Mouse (Mus musculus): ENCODE data around the gene Dgke. TPM values are rescaled to one million over a fixed set of nuclear protein-coding genes. Genes with fewer than 3 reads are reported as not detected.

Dgke gene
- total and polyA plus RNA-seq, 2 experiments from 2014 or later: 14.6 to 37.8 TPM

DNA sequence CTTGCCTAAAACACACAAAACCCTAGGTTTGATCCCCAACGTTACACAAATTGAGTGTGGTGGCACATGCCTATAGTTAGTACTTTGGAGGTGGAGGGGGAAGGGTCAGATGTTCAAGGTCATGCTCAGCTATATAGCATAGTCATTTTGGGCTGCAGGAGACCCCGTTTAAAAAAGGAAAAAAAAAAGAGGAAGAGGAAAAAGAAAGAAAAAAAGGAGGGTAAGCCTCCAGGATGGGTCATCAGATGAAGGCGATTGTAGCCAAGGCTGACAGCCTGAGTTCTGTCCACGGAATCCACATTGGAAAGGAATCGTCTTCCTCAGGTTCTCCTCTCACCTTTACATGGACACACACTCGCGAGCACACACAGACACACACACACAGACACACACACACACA lies 72.2 kb downstream of the Dgke start:
- Histone ChIP-seq H3K4me3 (ENCODE audit: low read depth, low read length) (no peak overlapping the region), H3K9me3 (ENCODE audit: low read length) (no peaks in the 10 kb centered on the region)
- TF ChIP-seq CTCF (IDR thresholded peaks at IDR 0.05; ENCODE audit: low read depth): no peak

DNA sequence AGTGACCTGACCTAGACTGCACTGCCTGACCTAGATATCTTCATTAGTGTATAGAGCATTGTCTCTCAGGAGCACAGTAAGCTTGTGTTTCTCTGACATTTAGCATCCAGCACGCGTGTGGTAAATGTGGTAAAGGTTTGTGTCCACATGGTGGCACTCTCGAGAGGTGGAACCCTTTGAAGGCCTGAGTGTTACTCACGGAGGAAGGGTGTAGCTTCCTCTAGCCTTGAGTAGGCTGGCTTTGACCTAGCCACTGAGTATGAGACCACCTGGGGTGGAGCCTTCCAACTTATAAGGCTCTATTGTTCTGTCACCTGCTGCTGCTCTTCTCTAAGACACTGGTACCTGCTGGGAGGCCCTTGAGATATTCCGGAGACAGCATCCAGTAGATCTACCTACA lies 73.0 kb downstream of the Dgke start:
- TF ChIP-seq CTCF (IDR thresholded peaks at IDR 0.05; ENCODE audit: low read depth): peak; percentile 53
- H3K4me3 ChIP-seq (ENCODE audit: low read depth, low read length): no peak overlapping the region

More for the DNA sequence above, 72.2 kb downstream of the Dgke start:
- Histone ChIP-seq H3K27me3 (ENCODE audit: insufficient read depth, low read length) (peaks cover 8% of the 10 kb centered on the region; the same call in 1 of the 2 replicates), H3K9ac (no peak overlapping the region), H3K27ac (ENCODE audit: low read depth, low read length) (no peak overlapping the region), H3K4me1 (ENCODE audit: insufficient read depth) (no peaks in the 10 kb centered on the region), H3K36me3 (ENCODE audit: insufficient read depth) (peaks cover 11% of the 10 kb centered on the region), H3K4me2 (ENCODE audit: low read depth) (no peak overlapping the region)
- no peak for DNase-seq
- 87% methylated on average over 7 of the region's 7 CpGs for WGBS
- no peak for ATAC-seq

DNA sequence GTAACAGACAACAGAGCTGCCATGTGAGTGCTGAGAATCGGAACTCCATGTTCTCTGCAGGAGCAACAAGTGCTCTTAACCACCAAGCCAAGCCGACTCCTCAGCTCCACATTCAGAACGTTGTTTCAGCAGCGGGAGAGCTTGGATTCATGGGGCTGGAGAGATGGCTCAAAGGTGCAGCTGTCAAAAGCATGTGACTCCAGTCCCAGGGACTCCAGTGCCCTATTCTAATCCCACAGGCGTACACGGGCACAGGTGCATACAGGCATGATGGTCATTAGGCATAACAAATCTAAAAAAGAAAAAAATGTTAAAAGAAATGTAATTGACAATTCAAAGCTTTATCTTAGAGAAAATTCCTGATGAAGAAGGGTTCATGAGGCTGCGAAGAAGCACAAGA lies 73.5 kb downstream of the Dgke start:
- WGBS: 49% methylated on average over 7 of the region's 7 CpGs
- Histone ChIP-seq H3K4me2 (ENCODE audit: low read depth) (no peak overlapping the region), H3K36me3 (ENCODE audit: insufficient read depth) (peaks cover 19% of the 10 kb centered on the region), H3K4me1 (ENCODE audit: insufficient read depth) (no peaks in the 10 kb centered on the region), H3K27ac (ENCODE audit: low read depth, low read length) (no peak overlapping the region), H3K9ac (no peak overlapping the region), H3K4me3 (ENCODE audit: low read depth, low read length) (no peak overlapping the region), H3K27me3 (ENCODE audit: insufficient read depth, low read length) (no peaks in the 10 kb centered on the region), H3K9me3 (ENCODE audit: low read length) (no peaks in the 10 kb centered on the region)
- DNase-seq: no peak
- TF ChIP-seq CTCF (IDR thresholded peaks at IDR 0.05; ENCODE audit: low read depth): no peak
- ATAC-seq: no peak

More for the DNA sequence above, 73.0 kb downstream of the Dgke start:
- DNase-seq (peak; percentile 32), ATAC-seq (no peak)
- no peak overlapping the region for H3K4me2 ChIP-seq (ENCODE audit: low read depth)
- no peak overlapping the region for H3K9ac ChIP-seq
- no peaks in the 10 kb centered on the region for H3K4me1 ChIP-seq (ENCODE audit: insufficient read depth)
- 14% methylated on average over 5 of the region's 5 CpGs for WGBS
- H3K27me3 ChIP-seq (ENCODE audit: insufficient read depth, low read length): 0 out of 2 replicates have a peak, but pooled peaks cover under 1% of the 10 kb centered on the region
- peaks cover 15% of the 10 kb centered on the region for H3K36me3 ChIP-seq (ENCODE audit: insufficient read depth)
- H3K9me3 ChIP-seq (ENCODE audit: low read length): no peaks in the 10 kb centered on the region
- no peak overlapping the region for H3K27ac ChIP-seq (ENCODE audit: low read depth, low read length)

DNA sequence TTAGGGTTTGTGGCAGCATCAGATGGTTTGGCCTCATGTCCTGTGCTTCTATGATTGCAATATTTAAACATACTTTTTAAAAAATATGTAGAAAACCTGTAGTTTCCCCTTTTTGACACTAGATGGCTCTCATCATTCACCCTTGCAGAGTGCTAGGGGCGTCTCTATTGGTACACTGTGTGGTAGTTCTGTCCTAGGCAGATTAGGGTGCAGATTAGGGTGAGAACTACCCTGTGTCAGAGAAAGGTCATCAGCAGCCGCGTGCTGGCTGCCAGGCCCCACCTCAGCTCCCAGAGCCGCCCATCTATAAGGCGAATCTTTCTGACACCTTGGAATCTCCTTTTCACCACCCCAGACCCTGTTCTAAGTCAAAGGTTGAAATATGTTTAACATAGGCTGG lies 77.1 kb downstream of the Dgke start:
- peak; percentile 54 for TF ChIP-seq CTCF (IDR thresholded peaks at IDR 0.05; ENCODE audit: low read depth)
- DNase-seq: peak; percentile 16

DNA sequence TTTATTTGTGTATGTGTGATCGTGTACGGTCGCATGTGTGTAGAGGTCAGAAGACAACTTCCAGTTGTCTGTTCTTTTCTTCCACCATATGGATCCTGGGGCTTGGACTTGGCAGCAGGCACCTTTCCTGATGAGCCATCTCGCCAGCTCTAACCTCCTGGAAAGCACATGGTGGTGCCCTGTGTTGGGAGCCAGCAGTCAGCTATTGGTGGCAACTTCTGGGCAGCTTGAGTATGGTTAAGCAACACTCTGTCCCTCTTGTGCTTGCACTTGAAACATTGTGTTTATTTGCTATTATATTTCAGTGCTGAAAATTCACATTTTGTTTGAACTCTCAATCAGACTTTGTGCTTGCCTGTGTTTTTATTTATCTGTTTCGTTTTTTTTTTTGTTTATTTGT lies 77.7 kb downstream of the Dgke start:
- no peaks in the 10 kb centered on the region for H3K27me3 ChIP-seq (ENCODE audit: insufficient read depth, low read length)
- H3K4me2 ChIP-seq (ENCODE audit: low read depth): no peak overlapping the region
- no peak overlapping the region for H3K4me3 ChIP-seq (ENCODE audit: low read depth, low read length)
- no peaks in the 10 kb centered on the region for H3K4me1 ChIP-seq (ENCODE audit: insufficient read depth)
- H3K27ac ChIP-seq (ENCODE audit: low read depth, low read length): no peak overlapping the region
- 77% methylated on average over 5 of the region's 5 CpGs for WGBS
- no peaks in the 10 kb centered on the region for H3K9me3 ChIP-seq (ENCODE audit: low read length)
- TF ChIP-seq CTCF (IDR thresholded peaks at IDR 0.05; ENCODE audit: low read depth): no peak
- no peak overlapping the region for H3K9ac ChIP-seq
- peaks cover 46% of the 10 kb centered on the region for H3K36me3 ChIP-seq (ENCODE audit: insufficient read depth)
- DNase-seq (no peak), ATAC-seq (no peak)

More for the DNA sequence above, 77.1 kb downstream of the Dgke start:
- no peak overlapping the region for H3K9ac ChIP-seq
- peak; percentile 53; the same call in 1 of the 2 replicates for ATAC-seq
- H3K9me3 ChIP-seq (ENCODE audit: low read length): no peaks in the 10 kb centered on the region
- no peaks in the 10 kb centered on the region for H3K27me3 ChIP-seq (ENCODE audit: insufficient read depth, low read length)
- H3K4me1 ChIP-seq (ENCODE audit: insufficient read depth): no peaks in the 10 kb centered on the region
- no peak overlapping the region for H3K4me2 ChIP-seq (ENCODE audit: low read depth)
- H3K27ac ChIP-seq (ENCODE audit: low read depth, low read length): no peak overlapping the region
- no peak overlapping the region for H3K4me3 ChIP-seq (ENCODE audit: low read depth, low read length)
- H3K36me3 ChIP-seq (ENCODE audit: insufficient read depth): peaks cover 44% of the 10 kb centered on the region
- WGBS: 79% methylated on average over 5 of the region's 5 CpGs

DNA sequence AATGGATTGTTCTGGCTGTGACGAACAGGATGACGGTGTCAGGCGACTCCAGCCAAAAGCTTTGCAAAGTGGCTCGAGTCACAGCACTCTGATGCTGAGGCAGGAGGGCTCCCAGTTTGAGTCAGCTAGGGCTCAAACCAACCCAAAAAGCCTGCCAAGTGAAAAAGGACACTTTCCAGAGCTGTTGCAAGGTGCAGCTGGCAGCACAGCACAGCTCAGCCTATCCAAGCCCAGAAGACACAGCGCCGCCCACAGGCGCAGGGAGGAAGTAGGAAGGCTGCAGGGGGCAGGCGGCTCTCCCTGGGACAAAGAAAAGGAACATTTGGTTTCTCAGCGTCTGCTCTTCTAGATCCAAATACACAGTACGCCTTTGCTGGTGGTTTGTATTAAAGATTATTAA lies 80.0 kb downstream of the Dgke start:
- ATAC-seq (no peak), DNase-seq (no peak)
- H3K4me2 ChIP-seq (ENCODE audit: low read depth): no peak overlapping the region
- H3K36me3 ChIP-seq (ENCODE audit: insufficient read depth): peaks cover 67% of the 10 kb centered on the region
- no peaks in the 10 kb centered on the region for H3K27me3 ChIP-seq (ENCODE audit: insufficient read depth, low read length)
- no peak overlapping the region for H3K4me3 ChIP-seq (ENCODE audit: low read depth, low read length)
- WGBS: 86% methylated on average over 10 of the region's 10 CpGs
- TF ChIP-seq CTCF (IDR thresholded peaks at IDR 0.05; ENCODE audit: low read depth): no peak
- H3K4me1 ChIP-seq (ENCODE audit: insufficient read depth): no peaks in the 10 kb centered on the region
- H3K9ac ChIP-seq: no peak overlapping the region
- no peak overlapping the region for H3K27ac ChIP-seq (ENCODE audit: low read depth, low read length)
- no peaks in the 10 kb centered on the region for H3K9me3 ChIP-seq (ENCODE audit: low read length)

Other genes with a start within 250 kb of the Dgke start
- gene Akap1, start 202.3 kb downstream of the Dgke start, total RNA-seq (2014; rRNA removed): 53.2 and 60.7 TPM in 2 replicates
- 24.5 and 28.6 TPM in 2 replicates for gene Akap1, start 202.3 kb downstream of the Dgke start, polyA plus RNA-seq (2015; fragmentation: Nextera tagmentation; extraction: Ambion mirVana)
- 27.5 and 28.9 TPM in 2 replicates for gene Scpep1, start 111.4 kb downstream of the Dgke start, total RNA-seq (2014; rRNA removed)
- gene Scpep1, start 111.4 kb downstream of the Dgke start, polyA plus RNA-seq (2015; fragmentation: Nextera tagmentation; extraction: Ambion mirVana): 19.5 and 27.4 TPM in 2 replicates
- gene Elobl, start 99.9 kb downstream of the Dgke start, total RNA-seq (2014; rRNA removed): not detected in 2 replicates
- gene Elobl, start 99.9 kb downstream of the Dgke start, polyA plus RNA-seq (2015; fragmentation: Nextera tagmentation; extraction: Ambion mirVana): not detected in 2 replicates
- gene Coil, start 96.6 kb downstream of the Dgke start, total RNA-seq (2014; rRNA removed): 40.1 and 44.9 TPM in 2 replicates
- gene Coil, start 96.6 kb downstream of the Dgke start, polyA plus RNA-seq (2015; fragmentation: Nextera tagmentation; extraction: Ambion mirVana): 23.7 and 25.5 TPM in 2 replicates
- gene Trim25, start 67.5 kb downstream of the Dgke start, total RNA-seq (2014; rRNA removed): 2.4 and 4.6 TPM in 2 replicates
- gene Trim25, start 67.5 kb downstream of the Dgke start, polyA plus RNA-seq (2015; fragmentation: Nextera tagmentation; extraction: Ambion mirVana): 2.7 and 4.9 TPM in 2 replicates
- gene Gm525, start 7.0 kb upstream of the Dgke start, total RNA-seq (2014; rRNA removed): not detected in 2 replicates
- gene Gm525, start 7.0 kb upstream of the Dgke start, polyA plus RNA-seq (2015; fragmentation: Nextera tagmentation; extraction: Ambion mirVana): 0.30 and 0.39 TPM in 2 replicates
- gene Nog, start 235.5 kb upstream of the Dgke start, total RNA-seq (2014; rRNA removed): 13.3 and 15.2 TPM in 2 replicates
- 5.2 TPM in 2 replicates for gene Nog, start 235.5 kb upstream of the Dgke start, polyA plus RNA-seq (2015; fragmentation: Nextera tagmentation; extraction: Ambion mirVana)

Data from forebrain, postnatal 0 days (tissue).